Mouse (Mus musculus) stomach, postnatal 0 days (tissue): ENCODE results near the gene Sae1.

Experiments used
- CTCF ChIP-seq: IDR thresholded peaks from 2 replicates; pipeline ENCODE4 v1.5.1; 2016; ENCODE audit warnings: antibody characterized with exemption, low read depth, mild to moderate bottlenecking, moderate library complexity
- EP300 ChIP-seq: optimal IDR thresholded peaks from 2 replicates; pipeline ENCODE3; 2016; ENCODE audit warnings: antibody characterized with exemption

DNA sequence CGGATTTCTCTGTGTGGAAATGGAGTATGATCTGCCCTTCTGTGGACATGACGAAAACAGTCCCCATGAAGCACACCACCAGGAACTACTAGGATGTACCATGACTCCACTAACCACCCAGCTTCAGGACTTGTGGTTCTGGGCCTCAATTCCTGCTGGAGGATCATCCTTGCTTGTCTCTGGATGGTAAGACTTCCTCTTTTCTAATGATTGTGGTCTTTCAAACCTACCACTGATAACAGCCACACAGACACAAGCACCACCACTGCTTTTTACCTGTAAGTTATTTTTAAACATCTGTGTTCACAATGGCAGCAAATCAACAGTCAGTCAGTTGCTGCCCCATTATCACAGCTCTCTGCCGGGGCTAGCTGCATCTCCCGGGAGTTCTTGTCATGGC lies 42.3 kb downstream of the Sae1 start:
- TF ChIP-seq CTCF, result no peak
- no peak for TF ChIP-seq EP300
